Mouse (Mus musculus) spleen, adult 2 months (tissue): ENCODE data around the gene Scrg1.

Source experiments
- CTCF ChIP-seq: fragments of 200-500 bp; IDR thresholded peaks from 2 replicates; pipeline ENCODE4 v1.5.1; 2011; ENCODE audit warnings: mild to moderate bottlenecking, inconsistent platforms; ENCODE audit not compliant: insufficient read depth, insufficient read length, insufficient replicate concordance; ENCODE audit errors: extremely low read depth
- POLR2A ChIP-seq: fragments of 200-500 bp; IDR thresholded peaks from 2 replicates; pipeline ENCODE4 v1.6.1; 2011; ENCODE audit warnings: low read depth, low read length, inconsistent platforms

DNA sequence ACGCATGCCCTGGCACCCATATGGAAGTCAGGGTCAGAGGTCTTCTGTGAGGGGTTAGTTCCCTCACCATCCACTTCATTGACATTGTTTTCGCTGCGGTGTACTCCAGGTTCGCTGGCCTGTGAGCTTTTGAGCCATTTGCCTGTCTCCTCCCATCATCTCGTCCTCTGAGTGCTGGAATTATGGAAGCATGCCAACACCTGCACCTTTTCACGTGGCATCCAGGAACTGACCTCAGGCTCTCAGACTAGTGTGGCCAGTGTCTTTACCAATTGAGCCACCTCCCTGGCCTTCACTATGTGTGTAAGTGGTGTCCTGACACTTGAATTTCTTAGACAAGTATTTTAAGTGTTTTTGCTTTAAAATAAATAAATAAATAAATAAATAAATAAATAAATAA lies 18.0 kb downstream of the Scrg1 start:
- TF ChIP-seq CTCF (no peak), POLR2A (no peak)
